Mouse (Mus musculus): ENCODE measurements at regions not wholly inside any gene's neighbourhood (a gene's known extent, or its start where the extent isn't known, plus 50 kb on each side); places are given as distances from the start of the nearest gene placed in this dataset.

DNA sequence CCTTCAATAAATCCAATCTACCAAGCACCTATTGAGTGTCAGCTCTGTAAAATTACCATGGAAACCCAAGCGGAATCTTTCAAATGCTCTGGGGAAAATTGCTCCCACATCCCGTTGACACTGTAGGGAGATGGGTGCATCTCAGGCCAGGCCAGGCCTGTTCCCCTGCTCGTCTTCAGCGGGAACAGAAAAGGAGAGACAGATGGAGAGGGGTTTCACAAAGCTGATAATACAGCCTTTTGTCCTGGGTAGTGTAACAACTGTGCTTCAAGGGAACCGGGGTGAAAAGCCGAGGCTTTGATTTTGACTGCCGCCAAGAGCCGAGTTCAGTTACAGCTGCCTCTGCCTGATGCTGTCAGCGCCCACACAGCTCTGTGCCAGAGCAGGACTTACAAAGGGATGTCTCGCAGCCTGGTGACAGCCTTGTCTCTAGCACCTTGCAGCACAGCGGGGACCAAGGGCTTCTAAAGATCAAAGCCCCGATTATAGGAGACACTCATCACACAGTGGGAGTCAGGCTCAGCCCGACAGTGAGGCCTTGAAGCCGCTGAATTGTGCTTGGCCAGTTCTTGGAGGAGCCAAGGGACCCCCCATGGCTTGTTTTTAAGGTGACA, 122.6 kb upstream of the Fstl4 start:
- H3K27ac ChIP-seq (replicated peaks), result no peak overlapping the region
- no peaks in the 10 kb centered on the region for H3K36me3 ChIP-seq
- H3K9me3 ChIP-seq, result no peaks in the 10 kb centered on the region
- no peak for ATAC-seq (ENCODE audit: low read depth)
- no peak overlapping the region for H3K4me2 ChIP-seq
- H3K27me3 ChIP-seq, result peaks cover 14% of the 10 kb centered on the region
- peaks cover 28% of the 10 kb centered on the region for H3K4me1 ChIP-seq (replicated peaks)
- WGBS, result 4% methylated on average over 14 of the region's 14 CpGs
- H3K4me3 ChIP-seq, result no peak overlapping the region
- no peak overlapping the region for H3K9ac ChIP-seq

DNA sequence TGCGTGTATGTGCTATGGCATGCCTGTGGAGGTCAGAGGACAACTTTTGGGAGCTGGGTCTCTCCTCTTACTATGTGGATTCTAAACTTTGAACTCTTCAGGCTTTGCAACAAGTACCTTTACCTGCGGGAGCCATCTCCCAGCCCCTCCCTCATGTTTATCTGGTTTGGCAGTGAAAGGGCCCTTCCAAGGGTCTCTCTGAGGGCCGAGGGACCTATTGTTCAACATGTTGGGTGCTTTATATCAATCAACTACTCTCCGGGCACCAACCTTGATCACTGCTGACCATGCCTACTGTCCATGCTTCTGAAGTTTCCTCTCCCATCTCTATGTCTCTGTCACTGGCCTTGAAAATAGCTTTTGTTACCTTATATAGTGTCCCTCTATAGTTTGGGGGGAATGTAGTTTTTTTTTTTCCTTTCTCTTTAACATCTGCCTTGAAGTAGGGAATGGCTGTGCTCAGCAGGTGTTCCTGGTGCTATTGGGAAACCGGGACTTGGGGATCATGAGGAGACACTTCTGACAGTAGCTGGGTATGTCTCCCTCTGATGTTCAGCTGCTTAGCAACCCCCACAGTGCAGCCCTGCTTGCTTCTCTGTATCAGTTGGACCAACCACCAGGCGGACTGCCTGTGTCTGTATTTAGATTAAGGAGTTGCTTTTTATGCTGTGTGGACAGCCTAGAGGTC, 120.2 kb upstream of the Fstl4 start:
- Histone ChIP-seq H3K36me3 (no peaks in the 10 kb centered on the region), H3K4me1 (replicated peaks) (peaks cover 33% of the 10 kb centered on the region), H3K4me3 (no peak overlapping the region), H3K27ac (replicated peaks) (no peak overlapping the region), H3K9ac (no peak overlapping the region), H3K9me3 (no peaks in the 10 kb centered on the region), H3K4me2 (no peak overlapping the region), H3K27me3 (peaks cover 14% of the 10 kb centered on the region)
- ATAC-seq (ENCODE audit: low read depth), result no peak
- 24% methylated on average over 6 of the region's 6 CpGs for WGBS

DNA sequence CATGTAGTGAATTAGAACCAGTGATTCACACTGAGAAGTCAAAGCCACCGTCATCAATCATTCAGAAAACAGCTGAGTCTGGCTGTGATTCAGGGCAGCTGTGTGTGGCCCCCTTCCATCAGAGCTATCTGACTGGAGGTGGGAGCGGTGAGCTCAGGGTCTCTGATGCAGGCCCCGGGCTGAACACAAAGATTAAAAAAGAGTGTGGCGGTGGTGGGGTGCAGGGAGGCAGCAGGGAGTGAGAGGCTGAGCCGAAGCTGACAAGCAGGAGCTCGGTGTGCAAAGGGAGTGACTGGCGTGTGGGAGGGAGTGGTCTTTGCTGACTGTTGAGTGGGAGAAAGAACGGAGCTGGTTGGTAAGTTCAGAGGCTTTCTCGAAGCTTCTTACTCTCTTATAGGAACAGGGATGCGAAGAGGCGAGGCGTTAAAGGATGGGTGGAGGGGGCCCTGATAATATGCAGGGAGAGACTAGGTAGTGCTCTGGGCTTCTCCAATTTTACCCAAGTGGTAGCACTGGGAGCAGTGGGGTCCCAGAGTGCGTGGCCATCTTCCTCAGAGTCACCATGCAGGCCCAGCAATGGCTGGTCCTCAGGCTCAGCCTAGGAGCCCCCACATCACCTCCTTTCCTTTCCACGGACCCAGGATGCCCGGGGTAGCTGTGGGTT, 116.1 kb upstream of the Fstl4 start:
- no peak overlapping the region for H3K4me2 ChIP-seq
- no peaks in the 10 kb centered on the region for H3K27me3 ChIP-seq
- peak; percentile 33 for ATAC-seq (ENCODE audit: low read depth)

DNA sequence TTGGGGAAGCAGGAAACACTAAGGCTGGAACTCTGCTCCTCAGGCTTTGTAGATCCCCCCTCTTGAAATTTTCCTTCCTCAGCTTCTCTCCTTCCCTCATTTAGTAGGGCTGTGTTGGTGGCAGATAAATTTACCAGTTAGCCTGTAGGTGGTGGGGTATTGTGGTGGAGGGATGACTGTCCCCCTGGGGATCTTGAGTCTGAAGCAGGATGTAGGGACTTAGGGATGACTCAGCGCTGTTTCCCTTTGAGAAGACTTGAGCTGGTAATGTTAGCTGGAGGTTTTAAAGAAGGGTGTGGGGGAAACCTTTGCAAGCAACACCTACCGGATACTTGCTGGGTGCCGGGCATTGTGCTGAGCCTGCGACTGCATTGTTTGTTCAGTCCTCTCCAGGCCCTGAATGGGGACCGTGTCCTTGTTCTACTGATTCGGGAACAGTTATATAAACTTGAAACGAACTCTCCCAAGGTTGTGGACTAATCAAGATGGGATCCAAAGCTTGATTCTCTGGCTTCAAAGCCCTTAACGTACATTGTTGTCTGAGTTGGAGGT, 115.5 kb upstream of the Fstl4 start:
- no peak overlapping the region for H3K27ac ChIP-seq (replicated peaks)
- 85% methylated on average over 8 of the region's 8 CpGs for WGBS
- no peaks in the 10 kb centered on the region for H3K9me3 ChIP-seq
- no peak for ATAC-seq (ENCODE audit: low read depth)
- H3K4me2 ChIP-seq, result no peak overlapping the region
- no peak overlapping the region for H3K9ac ChIP-seq
- peaks cover 25% of the 10 kb centered on the region for H3K4me1 ChIP-seq (replicated peaks)
- H3K27me3 ChIP-seq, result no peaks in the 10 kb centered on the region
- no peak overlapping the region for H3K4me3 ChIP-seq
- H3K36me3 ChIP-seq, result no peaks in the 10 kb centered on the region

More for the DNA sequence above, 116.1 kb upstream of the Fstl4 start:
- H3K36me3 ChIP-seq, result no peaks in the 10 kb centered on the region
- no peaks in the 10 kb centered on the region for H3K9me3 ChIP-seq
- no peak overlapping the region for H3K27ac ChIP-seq (replicated peaks)
- H3K4me1 ChIP-seq (replicated peaks), result peaks cover 25% of the 10 kb centered on the region
- H3K4me3 ChIP-seq, result no peak overlapping the region
- WGBS, result 48% methylated on average over 15 of the region's 15 CpGs
- H3K9ac ChIP-seq, result no peak overlapping the region

DNA sequence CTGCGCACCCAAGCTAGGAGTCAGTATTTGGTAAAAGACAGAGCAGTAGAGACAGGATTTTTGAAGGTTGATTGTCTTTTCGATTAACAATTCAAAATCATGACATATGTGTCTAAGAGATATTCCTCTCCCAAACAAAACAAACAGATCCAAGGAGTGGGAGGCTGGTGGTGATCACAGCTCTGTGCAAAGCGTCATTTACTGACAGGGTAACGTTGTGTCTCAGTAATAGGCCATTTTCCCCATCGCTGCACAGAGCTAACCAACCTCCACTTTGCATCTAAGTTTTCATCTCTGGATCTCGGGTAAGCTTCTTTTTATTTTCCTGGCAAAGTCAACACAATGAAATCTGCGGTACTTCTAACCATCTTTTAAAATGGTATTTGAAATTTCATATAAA, 109.8 kb upstream of the Fstl4 start:
- Histone ChIP-seq H3K4me2 (no peak overlapping the region), H3K27ac (replicated peaks) (no peak overlapping the region), H3K4me3 (no peak overlapping the region), H3K9ac (no peak overlapping the region), H3K36me3 (no peaks in the 10 kb centered on the region), H3K27me3 (no peaks in the 10 kb centered on the region), H3K4me1 (replicated peaks) (no peaks in the 10 kb centered on the region), H3K9me3 (no peaks in the 10 kb centered on the region)
- no peak for ATAC-seq (ENCODE audit: low read depth)
- WGBS, result 82% methylated on average over 7 of the region's 7 CpGs

DNA sequence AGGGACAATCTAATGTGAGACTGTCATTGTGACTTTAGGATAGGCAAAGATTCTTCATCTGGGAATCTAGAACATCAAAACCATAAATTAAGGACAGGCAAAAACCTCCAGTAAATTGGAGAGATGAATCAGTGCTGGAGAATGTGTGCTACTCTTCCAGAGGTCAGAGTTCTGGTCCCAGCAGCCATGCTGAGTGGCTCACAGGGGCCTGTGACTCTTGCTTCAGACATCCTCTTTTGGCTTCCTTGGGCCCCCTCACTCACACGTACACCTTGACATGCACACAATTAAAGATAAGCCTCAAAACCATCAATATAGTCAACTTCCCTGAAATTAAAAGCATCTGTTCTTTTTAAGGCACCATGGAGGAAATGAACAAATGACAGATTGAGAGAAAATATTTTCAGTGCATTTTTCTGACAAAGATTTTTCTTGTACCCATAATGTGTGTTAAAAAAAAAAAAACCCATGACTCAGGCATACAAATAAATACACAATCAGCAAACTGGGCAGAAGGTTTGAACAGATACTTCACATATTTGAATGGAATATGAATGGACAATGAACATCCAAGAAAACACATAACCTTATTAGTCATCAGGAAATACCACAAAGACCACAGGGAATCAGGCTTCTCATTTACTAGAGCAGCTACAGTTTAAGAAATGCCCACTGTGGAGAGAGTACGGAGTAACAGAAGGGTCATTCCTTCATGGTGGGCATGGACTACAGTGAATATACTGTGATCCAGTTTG, 108.5 kb upstream of the Fstl4 start:
- no peak overlapping the region for H3K4me3 ChIP-seq
- no peak overlapping the region for H3K27ac ChIP-seq (replicated peaks)
- no peaks in the 10 kb centered on the region for H3K27me3 ChIP-seq
- no peak overlapping the region for H3K4me2 ChIP-seq
- no peak for ATAC-seq (ENCODE audit: low read depth)
- no peaks in the 10 kb centered on the region for H3K36me3 ChIP-seq
- H3K9ac ChIP-seq, result no peak overlapping the region
- WGBS, result 82% methylated on average over 2 of the region's 2 CpGs
- peaks cover 3% of the 10 kb centered on the region for H3K4me1 ChIP-seq (replicated peaks)
- H3K9me3 ChIP-seq, result no peaks in the 10 kb centered on the region

DNA sequence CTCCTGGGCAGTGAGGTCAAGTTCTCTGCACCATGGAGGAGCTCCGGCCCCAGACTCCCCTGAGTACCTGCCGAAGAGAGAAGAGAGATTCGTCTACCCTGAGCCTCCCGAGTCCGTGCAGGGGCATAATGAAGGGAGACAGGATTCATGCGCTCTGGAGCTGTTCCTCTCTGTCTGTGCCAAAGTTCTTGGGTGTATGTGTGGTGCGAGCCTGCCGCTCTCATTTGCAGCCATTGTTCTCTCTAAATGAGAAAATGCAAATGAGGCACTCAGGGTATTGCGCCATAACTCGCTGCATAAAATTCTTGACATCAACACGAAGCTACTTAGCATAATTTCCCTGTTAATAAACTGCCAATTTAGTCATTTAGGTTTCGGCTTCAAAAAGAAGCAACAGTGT, 103.2 kb upstream of the Fstl4 start:
- no peaks in the 10 kb centered on the region for H3K27me3 ChIP-seq
- no peaks in the 10 kb centered on the region for H3K36me3 ChIP-seq
- peaks cover 16% of the 10 kb centered on the region for H3K4me1 ChIP-seq (replicated peaks)
- peak overlapping the region; percentile 59 for H3K27ac ChIP-seq (replicated peaks)
- peak overlapping the region; percentile 22; the same call in 1 of the 2 replicates for H3K4me2 ChIP-seq
- 0 out of 2 replicates have a peak, but pooled peaks cover 4% of the 10 kb centered on the region for H3K9me3 ChIP-seq
- H3K9ac ChIP-seq, result no peak overlapping the region
- H3K4me3 ChIP-seq, result no peak overlapping the region
- ATAC-seq (ENCODE audit: low read depth), result peak; percentile 53
- 40% methylated on average over 12 of the region's 12 CpGs for WGBS

DNA sequence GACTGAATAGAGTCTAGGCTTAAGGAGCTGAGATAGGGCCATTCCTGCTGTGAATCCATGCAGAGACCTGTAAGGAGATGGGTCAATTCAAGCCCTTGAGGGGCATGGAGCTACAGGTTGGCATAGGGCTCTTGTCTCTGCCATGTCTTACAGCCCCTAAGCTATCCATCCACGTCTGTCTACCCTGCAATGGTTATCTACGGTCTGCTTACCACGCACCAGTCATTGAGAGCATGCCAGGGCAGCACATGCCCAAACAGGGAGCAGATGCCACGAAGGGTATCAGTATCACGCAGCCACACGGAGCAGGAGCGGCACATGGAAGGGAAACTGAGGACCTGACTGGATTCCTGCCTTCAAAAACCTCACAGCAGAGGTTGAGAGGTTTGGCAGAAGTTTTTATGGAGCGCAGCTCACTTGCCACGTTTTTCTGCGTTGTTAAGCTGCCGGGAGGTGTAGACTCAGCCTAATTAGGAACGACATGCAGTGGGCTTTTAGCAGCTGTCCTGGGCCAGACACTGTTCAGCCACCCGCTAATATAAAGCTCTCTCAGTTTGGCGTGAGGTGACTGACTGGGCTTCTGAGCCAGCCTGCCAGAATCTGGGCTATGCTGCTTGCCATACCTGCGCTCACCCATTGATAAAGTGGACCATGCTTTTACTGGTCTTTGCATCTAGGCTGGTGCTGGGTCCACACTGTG, 102.4 kb upstream of the Fstl4 start:
- WGBS, result 73% methylated on average over 15 of the region's 15 CpGs
- ATAC-seq (ENCODE audit: low read depth), result no peak
- Histone ChIP-seq H3K4me1 (replicated peaks) (peaks cover 16% of the 10 kb centered on the region), H3K36me3 (no peaks in the 10 kb centered on the region), H3K9me3 (0 out of 2 replicates have a peak, but pooled peaks cover 4% of the 10 kb centered on the region), H3K27me3 (no peaks in the 10 kb centered on the region), H3K27ac (replicated peaks) (0 out of 2 replicates have a peak overlapping the region, but pooled peaks have one; percentile 13), H3K9ac (no peak overlapping the region), H3K4me3 (no peak overlapping the region), H3K4me2 (no peak overlapping the region)

DNA sequence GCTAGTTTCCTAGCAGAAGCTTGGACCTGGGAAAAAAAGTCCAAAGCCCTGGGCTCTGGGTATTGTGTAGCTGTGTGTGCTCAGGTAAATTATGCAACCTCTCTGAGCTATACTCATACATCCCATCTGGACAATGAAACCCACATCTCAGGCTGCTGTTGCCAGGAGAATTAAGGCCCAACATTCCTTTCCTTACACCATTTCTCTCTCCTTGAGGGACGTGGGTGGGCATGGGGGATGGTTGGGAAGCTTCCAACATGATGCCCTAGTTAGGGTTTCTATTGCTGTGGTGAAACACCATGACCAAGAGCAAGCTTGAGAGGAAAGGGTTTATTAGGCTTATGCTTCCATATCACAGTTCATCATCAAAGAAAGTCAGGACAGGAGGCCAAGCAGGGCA, 99.1 kb upstream of the Fstl4 start:
- Histone ChIP-seq H3K27me3 (no peaks in the 10 kb centered on the region), H3K9me3 (peaks cover 14% of the 10 kb centered on the region; the same call in 1 of the 2 replicates), H3K4me1 (replicated peaks) (peaks cover 16% of the 10 kb centered on the region), H3K27ac (replicated peaks) (no peak overlapping the region), H3K4me3 (no peak overlapping the region), H3K9ac (no peak overlapping the region), H3K4me2 (no peak overlapping the region), H3K36me3 (no peaks in the 10 kb centered on the region)
- ATAC-seq (ENCODE audit: low read depth), result no peak
- WGBS, result 71% methylated on average over 1 of the region's 1 CpGs

DNA sequence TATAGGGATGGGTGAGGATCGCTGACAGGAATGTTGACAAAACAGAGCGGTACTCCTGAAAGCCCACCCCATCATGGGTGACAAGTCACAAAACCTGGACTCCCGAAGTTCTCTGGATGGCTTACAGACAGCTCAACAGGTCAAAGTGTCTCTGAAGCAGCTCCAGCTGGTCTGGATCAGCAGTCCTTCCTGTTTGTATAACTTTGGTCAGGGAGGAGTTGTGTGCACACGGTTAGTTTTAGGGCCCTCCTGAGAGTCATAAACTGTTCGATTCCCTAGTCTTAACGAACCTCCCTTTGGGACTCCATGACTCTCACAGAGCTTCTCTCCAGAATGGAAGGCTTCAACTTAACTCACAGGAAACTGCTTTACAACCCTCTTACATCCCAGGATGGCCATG, 89.4 kb upstream of the Fstl4 start:
- no peaks in the 10 kb centered on the region for H3K36me3 ChIP-seq
- H3K4me1 ChIP-seq (replicated peaks), result peaks cover 17% of the 10 kb centered on the region; the same call in 1 of the 2 replicates
- H3K9me3 ChIP-seq, result 0 out of 2 replicates have a peak, but pooled peaks cover 3% of the 10 kb centered on the region
- H3K27me3 ChIP-seq, result no peaks in the 10 kb centered on the region
- no peak overlapping the region for H3K4me2 ChIP-seq
- WGBS, result 55% methylated on average over 6 of the region's 6 CpGs
- H3K9ac ChIP-seq, result no peak overlapping the region
- no peak overlapping the region for H3K4me3 ChIP-seq
- H3K27ac ChIP-seq (replicated peaks), result no peak overlapping the region
- no peak for ATAC-seq (ENCODE audit: low read depth)

DNA sequence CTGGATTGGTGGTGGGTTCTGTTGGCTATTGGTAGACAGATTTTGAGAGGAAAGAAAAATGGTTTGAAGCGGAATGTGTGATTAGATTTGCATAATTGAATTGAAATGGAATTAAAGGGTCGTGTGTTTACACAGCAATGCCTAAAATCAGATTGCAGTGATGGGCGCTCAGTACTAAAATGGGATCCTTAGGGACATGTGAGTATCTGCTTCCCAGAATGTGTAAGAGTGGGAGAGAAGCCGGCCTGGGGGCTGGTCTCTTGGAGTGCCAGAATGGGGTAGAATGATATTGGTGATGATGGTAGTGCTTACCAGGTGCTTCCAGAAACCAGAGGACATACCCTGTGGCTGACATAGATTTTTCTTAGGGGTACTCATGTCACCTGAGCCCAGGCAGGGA, 86.2 kb upstream of the Fstl4 start:
- 60% methylated on average over 4 of the region's 4 CpGs for WGBS
- Histone ChIP-seq H3K9ac (no peak overlapping the region), H3K4me3 (no peak overlapping the region), H3K27me3 (no peaks in the 10 kb centered on the region), H3K4me1 (replicated peaks) (peaks cover 15% of the 10 kb centered on the region; the same call in 1 of the 2 replicates), H3K4me2 (no peak overlapping the region), H3K9me3 (0 out of 2 replicates have a peak, but pooled peaks cover 9% of the 10 kb centered on the region), H3K36me3 (no peaks in the 10 kb centered on the region), H3K27ac (replicated peaks) (no peak overlapping the region)
- ATAC-seq (ENCODE audit: low read depth), result no peak
